Mouse (Mus musculus) spleen, adult 12 weeks (tissue): Measurements from ENCODE around the gene Sirt3.

Source experiments
- DNase-seq: peaks from one replicate; pipeline ENCODE4 v3.0.0; 2022; ENCODE audit warnings: low spot score

The Sirt3 gene

GRCm38 (mm10) chr7:140847755-140848580 lies 34.1 kb downstream of the Sirt3 start, which contains the start of gene Odf3:
TSS of gene Odf3 (plus strand) at chr7:140847805.
- DNase-seq: no peak

GRCm38 (mm10) chr7:140846676-140847075 lies 35.4 kb downstream of the Sirt3 start:
- DNase-seq: no peak

GRCm38 (mm10) chr7:140845683-140846082 lies 36.4 kb downstream of the Sirt3 start:
- DNase-seq: no peak

- peak; percentile 79 for DNase-seq
Measured at GRCm38 (mm10) chr7:140844905-140845665, 37.0 kb downstream of the Sirt3 start, which contains the start of gene Scgb1c1. TSS of gene Scgb1c1 (plus strand) at chr7:140845547.

GRCm38 (mm10) chr7:140843806-140844205 lies 38.3 kb downstream of the Sirt3 start:
- DNase-seq: no peak

- DNase-seq: no peak
Measured at GRCm38 (mm10) chr7:140840750-140841735, 41.1 kb downstream of the Sirt3 start.

GRCm38 (mm10) chr7:140839556-140839955 lies 42.6 kb downstream of the Sirt3 start:
- DNase-seq: no peak

- DNase-seq: no peak
Measured at GRCm38 (mm10) chr7:140836243-140837115, 45.6 kb downstream of the Sirt3 start.

GRCm38 (mm10) chr7:140835758-140836087 lies 46.4 kb downstream of the Sirt3 start:
- DNase-seq: no peak

- no peak for DNase-seq
Measured at GRCm38 (mm10) chr7:140834968-140835757, 46.9 kb downstream of the Sirt3 start, which contains the start of gene Urah. TSS of gene Urah (plus strand) at chr7:140835018.

GRCm38 (mm10) chr7:140833341-140833740 lies 48.8 kb downstream of the Sirt3 start:
- no peak for DNase-seq

GRCm38 (mm10) chr7:140831447-140831846 lies 50.7 kb downstream of the Sirt3 start:
- DNase-seq: no peak

- no peak for DNase-seq
Measured at GRCm38 (mm10) chr7:140828171-140828881, 53.8 kb downstream of the Sirt3 start.

- no peak for DNase-seq
Measured at GRCm38 (mm10) chr7:140822731-140823130, 59.4 kb downstream of the Sirt3 start.

- no peak for DNase-seq
Measured at GRCm38 (mm10) chr7:140821653-140822329, 60.3 kb downstream of the Sirt3 start, which contains the start of gene Zfp941. TSS of gene Zfp941 (minus strand) at chr7:140822178.

- DNase-seq: no peak
Measured at GRCm38 (mm10) chr7:140821305-140821652, 60.8 kb downstream of the Sirt3 start.

- DNase-seq: no peak
Measured at GRCm38 (mm10) chr7:140820173-140820572, 61.9 kb downstream of the Sirt3 start.
